Mouse (Mus musculus) C2C12 (cell line): ENCODE measurements at regions not wholly inside any gene's neighbourhood (a gene's known extent, or its start where the extent isn't known, plus 50 kb on each side); places are given as distances from the start of the nearest gene placed in this dataset.
"Not testable (repeated sequence)": the region's sequence is repeated elsewhere in the genome, so short reads cannot be mapped to it uniquely, and the experiment has no call there.

Source experiments
- CTCF ChIP-seq: IDR thresholded peaks from one replicate; pipeline ENCODE4 v1.5.1; 2011; ENCODE audit not compliant: control insufficient read depth, insufficient read depth, insufficient read length
- FOSL1 ChIP-seq: IDR thresholded peaks from one replicate; pipeline ENCODE4 v1.8.0; 2011; ENCODE audit warnings: mild to moderate bottlenecking, low read length; ENCODE audit not compliant: poor library complexity, insufficient read depth, severe bottlenecking
- MAX ChIP-seq: IDR thresholded peaks from one replicate; pipeline ENCODE4 v1.6.1; 2011; ENCODE audit warnings: mild to moderate bottlenecking, control low read depth
- MYOD1 ChIP-seq: IDR thresholded peaks from one replicate; pipeline ENCODE4 v1.6.1; 2011; ENCODE audit warnings: low read depth; ENCODE audit not compliant: control insufficient read depth, insufficient read length
- MYOG ChIP-seq: IDR thresholded peaks from one replicate; pipeline ENCODE4 v1.6.1; 2011; ENCODE audit not compliant: control insufficient read depth, insufficient read length; ENCODE audit errors: extremely low read depth
- USF1 ChIP-seq: IDR thresholded peaks from one replicate; pipeline ENCODE4 v1.6.1; 2011; ENCODE audit warnings: low read depth, mild to moderate bottlenecking, control low read depth, moderate library complexity

GRCm38 (mm10) chr17:60255338-60255737 lies 1242.2 kb upstream of the Nudt12 start:
- not testable (repeated sequence) for TF ChIP-seq CTCF, USF1, MAX, MYOD1, MYOG, FOSL1
